Mouse (Mus musculus) thymus, adult 2 months (tissue): ENCODE data around the gene Cpne6. TPM values are rescaled to one million over a fixed set of nuclear protein-coding genes. Genes with fewer than 3 reads are reported as not detected.

Experiments
- DNase-seq: peaks from one replicate; pipeline ENCODE4 v3.0.0; 2021
- H3K27ac ChIP-seq: fragments of 200-500 bp; 2 replicates; pipeline ENCODE4 v1.5.1; 2012; ENCODE audit warnings: low read length, control low read depth; ENCODE audit not compliant: control insufficient read depth, insufficient read depth
- H3K27me3 ChIP-seq: fragments of 200-500 bp; 2 replicates; pipeline ENCODE4 v1.6.1; 2012; ENCODE audit warnings: mild to moderate bottlenecking, low read length, moderate library complexity, mixed read lengths; ENCODE audit not compliant: control insufficient read depth, insufficient read depth
- H3K36me3 ChIP-seq: fragments of 200-500 bp; 2 replicates; pipeline ENCODE4 v1.6.1; 2012; ENCODE audit warnings: mild to moderate bottlenecking, low read length, moderate library complexity; ENCODE audit not compliant: control insufficient read depth, insufficient read depth
- H3K4me1 ChIP-seq: fragments of 200-500 bp; replicated peaks from 2 replicates; pipeline ENCODE4 v1.6.1; 2012; ENCODE audit warnings: low read length; ENCODE audit not compliant: control insufficient read depth, insufficient read depth
- H3K4me3 ChIP-seq: fragments of 200-500 bp; 2 replicates; pipeline ENCODE4 v1.5.1; 2012; ENCODE audit warnings: mild to moderate bottlenecking, low read length, control low read depth, moderate library complexity; ENCODE audit not compliant: control insufficient read depth, insufficient read depth
- CTCF ChIP-seq: fragments of 200-500 bp; IDR thresholded peaks from 2 replicates; pipeline ENCODE4 v1.5.1; 2012; ENCODE audit warnings: mild to moderate bottlenecking, control low read depth, low read length, moderate library complexity, borderline replicate concordance; ENCODE audit not compliant: control insufficient read depth, poor library complexity, insufficient read depth; ENCODE audit errors: extremely low read depth
- POLR2A ChIP-seq: fragments of 200-500 bp; IDR thresholded peaks from 2 replicates; pipeline ENCODE4 v1.6.1; 2012; ENCODE audit warnings: mild to moderate bottlenecking, low read length, control low read depth, moderate library complexity; ENCODE audit not compliant: control insufficient read depth, poor library complexity, insufficient read depth; ENCODE audit errors: extremely low read depth
- WGBS: fragments of 180-500 bp; shearing (Covaris S2); methylation state at CpG from one replicate; pipeline ENCODE4 v1.1.7; 2018; 5-methylcytosine and 5-hydroxymethylcytosine counted together
- polyA plus RNA-seq: library from polyadenylated mRNA; depleted of rRNA; stranded (reverse); fragments of >200 nt; gene quantifications from 2 replicates; pipeline ENCODE4 v1.2.3, GENCODE M21; 2012; rRNA removed

The Cpne6 gene
- polyA plus RNA-seq, 1 experiment: 1.0 TPM

DNA sequence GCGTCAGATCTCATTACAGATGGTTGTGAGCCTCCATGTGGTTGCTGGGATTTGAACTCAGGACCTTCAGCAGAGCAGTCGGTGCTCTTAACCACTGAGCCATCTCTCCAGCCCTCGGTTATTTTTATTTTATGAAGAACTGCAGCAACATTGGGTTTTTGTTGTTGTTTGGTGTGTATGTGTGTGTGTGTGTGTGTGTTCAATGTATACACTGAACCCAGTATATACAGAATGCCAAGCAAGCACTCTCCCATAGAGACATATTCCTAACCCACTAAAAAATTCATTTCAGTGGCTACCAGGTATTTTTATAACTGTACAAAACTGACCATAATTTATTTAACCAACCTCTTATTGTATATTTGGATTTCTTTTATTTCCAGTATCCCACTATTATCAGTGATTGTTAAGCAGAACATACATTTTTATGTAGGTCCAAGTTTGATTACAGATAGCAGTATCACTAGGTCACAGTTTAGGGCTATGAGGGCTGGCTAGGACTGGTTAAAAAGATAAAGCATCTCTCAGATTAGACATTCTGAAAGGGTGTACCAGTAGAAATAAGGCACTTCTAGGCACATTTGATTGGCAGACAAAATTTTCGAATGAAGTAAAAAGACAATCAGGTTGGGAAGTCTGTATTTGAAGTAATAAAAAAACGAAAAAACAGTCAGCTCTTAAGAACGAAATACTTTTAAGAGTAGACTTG, 48.6 kb downstream of the Cpne6 start:
- H3K27me3 ChIP-seq: no peaks in the 10 kb centered on the region
- whole genome bisulfite sequencing: 53% methylated on average over 6 of the region's 6 CpGs
- no peak overlapping the region for H3K4me3 ChIP-seq
- no peak overlapping the region for H3K27ac ChIP-seq
- TF ChIP-seq CTCF: no peak
- TF ChIP-seq POLR2A: no peak
- H3K4me1 ChIP-seq: peaks cover 10% of the 10 kb centered on the region
- H3K36me3 ChIP-seq: no peaks in the 10 kb centered on the region
- DNase-seq: no peak

- DNase-seq: peak; percentile 87
- Histone ChIP-seq H3K27ac (peak within 1 kb of the TSS; percentile 92), H3K4me1 (peaks cover 8% of the 10 kb centered on the region), H3K27me3 (no peaks in the 10 kb centered on the region), H3K36me3 (peaks cover under 1% of the 10 kb centered on the region), H3K4me3 (peak within 1 kb of the TSS; percentile 79)
- TF ChIP-seq CTCF: peak; percentile 36; the same call in 1 of the 2 replicates
- TF ChIP-seq POLR2A: no peak; the same call in 1 of the 2 replicates
- WGBS: under 1% methylated on average over 27 of the region's 27 CpGs
These were observed 49.6 kb downstream of the Cpne6 start, which contains the start of gene Dcaf11 for GRCm38 (mm10) chr14:55559799-55560201. Gene Dcaf11 (plus strand): TSS chr14:55560006.

GRCm38 (mm10) chr14:55560202-55561073, 50.2 kb downstream of the Cpne6 start, which contains the start of gene A730061H03Rik:
Gene A730061H03Rik (minus strand): TSS chr14:55560406.
- peaks cover 8% of the 10 kb centered on the region for H3K4me1 ChIP-seq
- H3K27me3 ChIP-seq: no peaks in the 10 kb centered on the region
- peak within 1 kb of the TSS; percentile 79 for H3K4me3 ChIP-seq
- H3K36me3 ChIP-seq: peaks cover 6% of the 10 kb centered on the region
- H3K27ac ChIP-seq: peak within 1 kb of the TSS; percentile 92
- WGBS: under 1% methylated on average over 51 of the region's 51 CpGs
- TF ChIP-seq CTCF: no peak
- TF ChIP-seq POLR2A: peak; percentile 61
- DNase-seq: peak; percentile 97

GRCm38 (mm10) chr14:55561860-55562259, 51.6 kb downstream of the Cpne6 start:
- WGBS: 96% methylated on average over 10 of the region's 10 CpGs
- Histone ChIP-seq H3K4me3 (no peak overlapping the region), H3K27me3 (no peaks in the 10 kb centered on the region), H3K36me3 (peaks cover 14% of the 10 kb centered on the region), H3K27ac (no peak overlapping the region), H3K4me1 (peaks cover 8% of the 10 kb centered on the region)
- no peak for TF ChIP-seq POLR2A
- TF ChIP-seq CTCF: no peak
- no peak for DNase-seq

- Histone ChIP-seq H3K4me1 (peaks cover 8% of the 10 kb centered on the region), H3K4me3 (no peak overlapping the region), H3K27me3 (no peaks in the 10 kb centered on the region), H3K27ac (no peak overlapping the region), H3K36me3 (peaks cover 25% of the 10 kb centered on the region)
- DNase-seq: no peak
- TF ChIP-seq CTCF: no peak
- no peak for TF ChIP-seq POLR2A
- WGBS: 93% methylated on average over 11 of the region's 11 CpGs
These were observed 53.0 kb downstream of the Cpne6 start for GRCm38 (mm10) chr14:55563249-55563648.

- no peak for DNase-seq
- H3K36me3 ChIP-seq: peaks cover 29% of the 10 kb centered on the region
These were observed 55.5 kb downstream of the Cpne6 start for GRCm38 (mm10) chr14:55565748-55566147.

More at GRCm38 (mm10) chr14:55565748-55566147, 55.5 kb downstream of the Cpne6 start:
- Histone ChIP-seq H3K27ac (no peak overlapping the region), H3K27me3 (no peaks in the 10 kb centered on the region), H3K4me1 (peaks cover 8% of the 10 kb centered on the region), H3K4me3 (no peak overlapping the region)
- 95% methylated on average over 3 of the region's 3 CpGs for WGBS
- TF ChIP-seq POLR2A (no peak), CTCF (no peak)

Other genes with a start within 250 kb of the Cpne6 start
- gene Dhrs4, start 31.7 kb upstream of the Cpne6 start, polyA plus RNA-seq: 38.3 and 46.8 TPM in 2 replicates
- 20.6 and 25.4 TPM in 2 replicates for gene Carmil3, start 19.8 kb upstream of the Cpne6 start, polyA plus RNA-seq
- 0.50 and 0.70 TPM in 2 replicates for gene Nrl, start 14.5 kb downstream of the Cpne6 start, polyA plus RNA-seq
- 13.2 and 13.3 TPM in 2 replicates for gene Pck2, start 29.8 kb downstream of the Cpne6 start, polyA plus RNA-seq
- gene Dcaf11, start 49.6 kb downstream of the Cpne6 start, polyA plus RNA-seq: 76.8 and 77.7 TPM in 2 replicates
- 8.2 and 8.3 TPM in 2 replicates for gene A730061H03Rik, start 50.0 kb downstream of the Cpne6 start, polyA plus RNA-seq
- 1.7 and 20.2 TPM in 2 replicates for gene Fitm1, start 65.2 kb downstream of the Cpne6 start, polyA plus RNA-seq
- 129 and 136 TPM in 2 replicates for gene Psme1, start 67.7 kb downstream of the Cpne6 start, polyA plus RNA-seq
- 7.4 and 13.4 TPM in 2 replicates for gene Emc9, start 74.9 kb downstream of the Cpne6 start, polyA plus RNA-seq
- gene Psme2, start 80.7 kb downstream of the Cpne6 start, polyA plus RNA-seq: 98.7 and 104 TPM in 2 replicates
- gene Rnf31, start 81.3 kb downstream of the Cpne6 start, polyA plus RNA-seq: 84.0 and 89.3 TPM in 2 replicates
- 135 and 162 TPM in 2 replicates for gene Irf9, start 93.1 kb downstream of the Cpne6 start, polyA plus RNA-seq
- gene Rec8, start 107.6 kb downstream of the Cpne6 start, polyA plus RNA-seq: 2.9 and 3.7 TPM in 2 replicates
- 68.1 and 71.6 TPM in 2 replicates for gene Ipo4, start 125.5 kb downstream of the Cpne6 start, polyA plus RNA-seq
- 10.2 and 10.9 TPM in 2 replicates for gene Gm49378, start 127.5 kb downstream of the Cpne6 start, polyA plus RNA-seq
- 98.1 and 102 TPM in 2 replicates for gene Tm9sf1, start 133.4 kb downstream of the Cpne6 start, polyA plus RNA-seq
- gene Tssk4, start 139.7 kb downstream of the Cpne6 start, polyA plus RNA-seq: 2.2 and 2.6 TPM in 2 replicates
- gene Mdp1, start 150.1 kb downstream of the Cpne6 start, polyA plus RNA-seq: 34.7 and 45.8 TPM in 2 replicates
- 27.8 and 40.9 TPM in 2 replicates for gene Gmpr2, start 161.5 kb downstream of the Cpne6 start, polyA plus RNA-seq
- gene Nedd8, start 161.7 kb downstream of the Cpne6 start, polyA plus RNA-seq: 292 and 416 TPM in 2 replicates
- gene Tinf2, start 171.4 kb downstream of the Cpne6 start, polyA plus RNA-seq: 51.5 and 51.9 TPM in 2 replicates
- 7.2 and 8.2 TPM in 2 replicates for gene Tgm1, start 203.5 kb downstream of the Cpne6 start, polyA plus RNA-seq
- gene Rabggta, start 211.8 kb downstream of the Cpne6 start, polyA plus RNA-seq: 80.5 and 84.9 TPM in 2 replicates
- 78.9 and 93.5 TPM in 2 replicates for gene Dhrs1, start 235.2 kb downstream of the Cpne6 start, polyA plus RNA-seq
- gene Nop9, start 235.2 kb downstream of the Cpne6 start, polyA plus RNA-seq: 41.5 and 43.6 TPM in 2 replicates
- 1.8 and 2.7 TPM in 2 replicates for gene Cideb, start 248.0 kb downstream of the Cpne6 start, polyA plus RNA-seq